10 mouse cellular contexts compared by ENCODE assay signal in the genomic region with DNA sequence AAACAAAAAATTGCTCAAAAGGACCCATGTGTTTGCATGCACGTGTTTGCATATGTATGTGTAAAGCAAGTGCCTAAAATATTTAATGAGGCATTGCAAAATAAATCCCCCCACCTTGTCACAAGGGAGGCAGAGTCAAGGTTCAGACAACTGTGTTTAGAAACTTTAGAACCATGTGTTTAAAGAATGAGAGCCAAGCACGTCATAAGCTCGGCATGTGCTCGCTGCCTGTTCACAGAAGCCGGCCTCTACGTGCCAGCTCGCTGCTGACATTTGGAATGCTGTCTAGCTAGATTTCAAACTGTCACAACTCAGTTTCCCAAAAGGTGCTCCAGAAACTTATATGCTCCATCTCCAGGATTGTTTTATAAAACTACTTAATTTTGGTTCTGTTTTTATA. TPM values are rescaled to one million over a fixed set of nuclear protein-coding genes. Genes with fewer than 3 reads are reported as not detected.
DNase-seq lines count a peak whose midpoint lies in the region; ATAC-seq and TF ChIP-seq lines count a peak whose summit lies in the region.
"Had no signal": no experiment of that assay in that cellular context is flagged by ENCODE, and none has a peak within 500 bp of the region (broad histone marks: within the 10 kb centered on the region; RNA-seq: fewer than 3 reads in every experiment).

No protein-coding gene starts in this region.

- no peaks in the 10 kb centered on the region for H3K9me3 ChIP-seq in forebrain, postnatal 0 days (ENCODE audit: low read length)

- peak; percentile 14 to 35 for DNase-seq in layer of hippocampus, postnatal 10 days (ENCODE audit: low spot score in 2 of 2)
- no peak for DNase-seq in layer of hippocampus, adult 9-10 months (ENCODE audit: low spot score)
- DNase-seq in forebrain, postnatal 0 days, result peak; percentile 62
- peak; percentile 65 for DNase-seq in heart, postnatal 4 days
- peak; percentile 47 to 77 for DNase-seq in lung, postnatal 4 days
- no peak for DNase-seq in yolk sac, embryonic 10.5 days (ENCODE audit: low spot score)
- no peak for DNase-seq in left cerebral cortex, postnatal 36 days (ENCODE audit: low spot score in 2 of 2)

- WGBS in forebrain, postnatal 0 days, result 45% methylated on average over 7 of the region's 7 CpGs

- H3K9ac ChIP-seq in forebrain, postnatal 0 days, result no peak overlapping the region

- intact Hi-C loops in left cerebral cortex, postnatal 36 days (cut with DNase I), result no loop called here

- H3K4me2 ChIP-seq in forebrain, postnatal 0 days (ENCODE audit: low read depth), result no peak overlapping the region

- H3K27ac ChIP-seq in forebrain, postnatal 0 days (ENCODE audit: low read depth, low read length), result no peak overlapping the region

- no peaks in the 10 kb centered on the region for H3K4me1 ChIP-seq in forebrain, postnatal 0 days (ENCODE audit: insufficient read depth)

- no peak for TF ChIP-seq CTCF in forebrain, postnatal 0 days (IDR thresholded peaks at IDR 0.05; ENCODE audit: low read depth)

- no peaks in the 10 kb centered on the region for H3K27me3 ChIP-seq in forebrain, postnatal 0 days (ENCODE audit: insufficient read depth, low read length)
- H3K27me3 ChIP-seq: megakaryocyte, embryonic 14.5 days had no signal

- peak; percentile 66; the same call in 1 of the 2 replicates for ATAC-seq in forebrain, postnatal 0 days
- ATAC-seq in megakaryocyte-erythroid progenitor cell, adult 5-6 weeks (replicated peaks; ENCODE audit: low FRiP score, low TSS enrichment, poor library complexity, severe bottlenecking), result no peak

- no peak overlapping the region for H3K4me3 ChIP-seq in forebrain, postnatal 0 days (ENCODE audit: low read depth, low read length)
- H3K4me3 ChIP-seq: megakaryocyte, embryonic 14.5 days had no signal

- no peaks in the 10 kb centered on the region for H3K36me3 ChIP-seq in forebrain, postnatal 0 days (ENCODE audit: insufficient read depth)
- H3K36me3 ChIP-seq: G1E had no signal

RNA-seq across cellular contexts. Expression of a gene that starts 27.5 kb away (rescaled TPM):
- total RNA-seq in layer of hippocampus, postnatal 10 days (2021), result 10 to 100 TPM; 72.1 to 78.1 TPM
- total RNA-seq in forebrain, postnatal 0 days (2014; rRNA removed), result 66.9 and 69.5 TPM in 2 replicates
- 50.3 and 59.9 TPM in 2 replicates for polyA plus RNA-seq in forebrain, postnatal 0 days (2015; fragmentation: Nextera tagmentation; extraction: Ambion mirVana)
- total RNA-seq in heart, postnatal 4 days (2021), result 100 to 1,000 TPM; 216 to 221 TPM
- 13.8 and 24.6 TPM in 2 replicates for total RNA-seq in megakaryocyte-erythroid progenitor cell, adult 5-6 weeks (2014; fragmentation: Nextera tagmentation)
- 14.1 and 25.9 TPM in 2 replicates for total RNA-seq in megakaryocyte-erythroid progenitor cell, adult 5-6 weeks (2017)
- total RNA-seq in left cerebral cortex, postnatal 36 days (2021), result 10 to 100 TPM; 71.0 to 73.6 TPM

Comparison
In these comparisons a context has a peak if more than half of its experiments do, and no peak if none do; other contexts are left out.
1. DNase-seq: peak in layer of hippocampus, postnatal 10 days (2 of 2), forebrain, postnatal 0 days (single experiment), heart, postnatal 4 days (single experiment) and lung, postnatal 4 days (2 of 2); none in layer of hippocampus, adult 9-10 months (single experiment), yolk sac, embryonic 10.5 days (single experiment) and left cerebral cortex, postnatal 36 days (0 of 2).